Comparison of ENCODE assay signal across 10 mouse cellular contexts in the genomic region with DNA sequence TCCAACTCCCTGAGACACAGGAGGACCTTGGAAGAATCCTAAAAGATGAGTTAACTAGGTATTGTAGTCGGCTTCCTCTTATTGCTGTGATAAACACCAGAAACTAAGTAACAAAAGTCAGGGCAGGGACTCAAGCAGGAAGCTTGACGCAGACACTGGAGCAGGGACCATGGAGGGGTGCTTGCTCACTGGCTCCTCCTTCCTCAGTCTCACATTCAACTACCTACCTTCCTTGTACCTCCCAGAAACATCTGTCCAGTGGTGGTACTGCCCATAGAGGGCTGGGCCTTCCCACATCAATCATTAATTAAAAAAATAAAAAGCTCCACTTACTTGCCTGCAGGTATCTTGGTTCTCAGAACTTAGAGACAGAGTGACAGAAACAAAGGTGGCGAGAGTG.
DNase-seq lines count a peak whose midpoint lies in the region; ATAC-seq lines count a peak whose summit lies in the region.
"Had no signal": no experiment of that assay in that cellular context is flagged by ENCODE, and none has a peak within 500 bp of the region (broad histone marks: within the 10 kb centered on the region; RNA-seq: fewer than 3 reads in every experiment).

No protein-coding gene starts in this region.

- H3K36me3 ChIP-seq in hindbrain, embryonic 11.5 days (ENCODE audit: control insufficient read depth, insufficient read depth, low read length) = no peaks in the 10 kb centered on the region
- H3K36me3 ChIP-seq in hindbrain, embryonic 16.5 days (ENCODE audit: control insufficient read depth, insufficient read depth, low read length) = no peaks in the 10 kb centered on the region
- no peaks in the 10 kb centered on the region for H3K36me3 ChIP-seq in limb, embryonic 11.5 days (ENCODE audit: control insufficient read depth, insufficient read depth, low read length)

- no peak for DNase-seq in hindbrain, embryonic 11.5 days (ENCODE audit: low spot score)
- DNase-seq in ES-CJ7 (ENCODE audit: low read depth, low spot score) = peak; percentile 53
- DNase-seq in ZHBTc4 (ENCODE audit: low read depth, low spot score) = peak; percentile 44
- DNase-seq in limb, embryonic 11.5 days (ENCODE audit: low spot score) = no peak
- DNase-seq in frontal cortex, postnatal 36 days (ENCODE audit: low spot score in 2 of 2) = no peak
- no peak for DNase-seq in left cerebral cortex, postnatal 14 days (ENCODE audit: low spot score in 2 of 2)
- DNase-seq in left cerebral cortex, postnatal 25 days (ENCODE audit: low spot score in 2 of 2) = no peak
- DNase-seq: cerebellum, adult 9-10 months; layer of hippocampus, adult 9-11 months had no signal

- no peak overlapping the region for H3K4me3 ChIP-seq in hindbrain, embryonic 11.5 days (ENCODE audit: low read depth, low read length)
- H3K4me3 ChIP-seq in hindbrain, embryonic 16.5 days (ENCODE audit: low read length) = no peak overlapping the region
- no peak overlapping the region for H3K4me3 ChIP-seq in limb, embryonic 11.5 days (ENCODE audit: low read depth, low read length)

- H3K4me1 ChIP-seq in hindbrain, embryonic 11.5 days (replicated peaks; ENCODE audit: control insufficient read depth, insufficient read depth, low read length) = peaks cover 2% of the 10 kb centered on the region; the same call in 1 of the 2 replicates
- peaks cover 3% of the 10 kb centered on the region; the same call in 1 of the 2 replicates for H3K4me1 ChIP-seq in hindbrain, embryonic 16.5 days (ENCODE audit: control insufficient read depth, insufficient read depth, low read depth, low read length)
- H3K4me1 ChIP-seq in limb, embryonic 11.5 days (ENCODE audit: control insufficient read depth, insufficient read depth, low read length) = peaks cover 7% of the 10 kb centered on the region; the same call in 1 of the 2 replicates

- peak; percentile 41; the same call in 1 of the 2 replicates for ATAC-seq in hindbrain, embryonic 11.5 days (ENCODE audit: low FRiP score)
- no peak for ATAC-seq in hindbrain, embryonic 16.5 days
- no peak for ATAC-seq in limb, embryonic 11.5 days (ENCODE audit: insufficient number of reproducible peaks, low FRiP score, low TSS enrichment, low read depth)

- H3K27ac ChIP-seq in hindbrain, embryonic 11.5 days (ENCODE audit: low read depth, low read length) = peak overlapping the region; percentile 43
- no peak overlapping the region for H3K27ac ChIP-seq in hindbrain, embryonic 16.5 days (ENCODE audit: low read depth, low read length)
- H3K27ac ChIP-seq in limb, embryonic 11.5 days (replicated peaks; ENCODE audit: low read depth, low read length) = 0 out of 2 replicates have a peak overlapping the region, but pooled peaks have one; percentile 42

- 50% methylated on average over 3 of the region's 3 CpGs for WGBS in hindbrain, embryonic 11.5 days
- WGBS in hindbrain, embryonic 16.5 days = 56% methylated on average over 3 of the region's 3 CpGs
- WGBS in limb, embryonic 11.5 days = 51% methylated on average over 3 of the region's 3 CpGs

- no peak overlapping the region for H3K4me2 ChIP-seq in hindbrain, embryonic 11.5 days (replicated peaks; ENCODE audit: low read depth, low read length)
- no peak overlapping the region for H3K4me2 ChIP-seq in hindbrain, embryonic 16.5 days (ENCODE audit: low read length)
- H3K4me2 ChIP-seq in limb, embryonic 11.5 days (ENCODE audit: low read depth, severe bottlenecking) = no peak overlapping the region

- intact Hi-C loops in left cerebral cortex, postnatal 14 days (cut with DNase I) = no loop called here
- intact Hi-C loops in left cerebral cortex, postnatal 25 days (cut with DNase I) = no loop called here

- H3K27me3 ChIP-seq in hindbrain, embryonic 11.5 days (ENCODE audit: control insufficient read depth, insufficient read depth, low read length) = no peaks in the 10 kb centered on the region
- no peaks in the 10 kb centered on the region for H3K27me3 ChIP-seq in hindbrain, embryonic 16.5 days (replicated peaks; ENCODE audit: control insufficient read depth, insufficient read depth, low read length)
- no peaks in the 10 kb centered on the region for H3K27me3 ChIP-seq in limb, embryonic 11.5 days (ENCODE audit: control insufficient read depth, insufficient read depth, low read length)

- H3K9me3 ChIP-seq in hindbrain, embryonic 11.5 days (ENCODE audit: control insufficient read depth, low read length) = no peaks in the 10 kb centered on the region
- H3K9me3 ChIP-seq in hindbrain, embryonic 16.5 days (ENCODE audit: control insufficient read depth, low read length) = no peaks in the 10 kb centered on the region
- no peaks in the 10 kb centered on the region for H3K9me3 ChIP-seq in limb, embryonic 11.5 days (ENCODE audit: control insufficient read depth, low read length)

- no peak overlapping the region for H3K9ac ChIP-seq in hindbrain, embryonic 11.5 days (ENCODE audit: low read depth, low read length)
- no peak overlapping the region for H3K9ac ChIP-seq in hindbrain, embryonic 16.5 days (ENCODE audit: low read depth, low read length)
- H3K9ac ChIP-seq in limb, embryonic 11.5 days (ENCODE audit: low read length) = no peak overlapping the region

Comparison
In these comparisons a context has a peak if more than half of its experiments do, and no peak if none do; other contexts are left out.
1. DNase-seq: peak in ES-CJ7 (single experiment) and ZHBTc4 (single experiment); none in hindbrain, embryonic 11.5 days (single experiment), limb, embryonic 11.5 days (single experiment), frontal cortex, postnatal 36 days (0 of 2), left cerebral cortex, postnatal 14 days (0 of 2) and left cerebral cortex, postnatal 25 days (0 of 2).